Mouse (Mus musculus) hindbrain, embryonic 16.5 days (tissue): ENCODE measurements at regions not wholly inside any gene's neighbourhood (a gene's known extent, or its start where the extent isn't known, plus 50 kb on each side); places are given as distances from the start of the nearest gene placed in this dataset.
A peak's percentile ranks its signal among the peaks of the same experiment; 100 is the strongest.

Experiments used
- ATAC-seq: fragments of 200-750 bp; cut with Nextera tagmentation; 2 replicates; pipeline ENCODE4 v1.8.0; 2017; ENCODE audit warnings: moderate TSS enrichment, moderate library complexity
- H3K27ac ChIP-seq: fragments of 300-500 bp; sonication (generic); 2 replicates; pipeline ENCODE4 v1.5.1; 2014; ENCODE audit warnings: low read depth, mild to moderate bottlenecking, control low read depth, low read length, moderate library complexity
- H3K27me3 ChIP-seq: fragments of 300-500 bp; sonication (generic); replicated peaks from 2 replicates; pipeline ENCODE4 v1.6.1; 2014; ENCODE audit warnings: low read length; ENCODE audit not compliant: control insufficient read depth, insufficient read depth
- H3K36me3 ChIP-seq: fragments of 300-500 bp; sonication (generic); 2 replicates; pipeline ENCODE4 v1.6.1; 2014; ENCODE audit warnings: mild to moderate bottlenecking, low read length, moderate library complexity, mixed read lengths; ENCODE audit not compliant: control insufficient read depth, insufficient read depth
- H3K4me1 ChIP-seq: fragments of 300-500 bp; sonication (generic); 2 replicates; pipeline ENCODE4 v1.6.1; 2014; ENCODE audit warnings: low read depth, low read length; ENCODE audit not compliant: control insufficient read depth, insufficient read depth
- H3K4me2 ChIP-seq: fragments of 300-500 bp; sonication (generic); 2 replicates; pipeline ENCODE4 v1.6.1; 2014; ENCODE audit warnings: mild to moderate bottlenecking, low read length, control low read depth, moderate library complexity
- H3K4me3 ChIP-seq: fragments of 300-500 bp; sonication (generic); 2 replicates; pipeline ENCODE4 v1.5.1; 2014; ENCODE audit warnings: mild to moderate bottlenecking, low read length, control low read depth, moderate library complexity
- H3K9ac ChIP-seq: fragments of 300-500 bp; sonication (generic); 2 replicates; pipeline ENCODE4 v1.6.1; 2014; ENCODE audit warnings: low read depth, mild to moderate bottlenecking, control low read depth, low read length, moderate library complexity
- H3K9me3 ChIP-seq: fragments of 300-500 bp; sonication (generic); 2 replicates; pipeline ENCODE4 v1.6.1; 2014; ENCODE audit warnings: mild to moderate bottlenecking, low read length, moderate library complexity; ENCODE audit not compliant: control insufficient read depth
- WGBS: fragments of 180-500 bp; shearing (Covaris S2); extraction: QIAGEN DNeasy Blood & Tissue Kit; methylation state at CpG from one replicate; pipeline ENCODE4 v1.1.7; 2014; 5-methylcytosine and 5-hydroxymethylcytosine counted together

GRCm38 (mm10) chr11:55974224-55974875 lies 66.5 kb downstream of the Nmur2 start:
- Histone ChIP-seq H3K9me3 (no peaks in the 10 kb centered on the region), H3K27ac (peak overlapping the region; percentile 13; the same call in 1 of the 2 replicates), H3K27me3 (no peaks in the 10 kb centered on the region), H3K4me2 (peak overlapping the region; percentile 8; the same call in 1 of the 2 replicates), H3K4me1 (peaks cover 6% of the 10 kb centered on the region), H3K36me3 (no peaks in the 10 kb centered on the region), H3K9ac (no peak overlapping the region), H3K4me3 (no peak overlapping the region)
- WGBS = 51% methylated on average over 10 of the region's 10 CpGs
- peak; percentile 87 for ATAC-seq

DNA sequence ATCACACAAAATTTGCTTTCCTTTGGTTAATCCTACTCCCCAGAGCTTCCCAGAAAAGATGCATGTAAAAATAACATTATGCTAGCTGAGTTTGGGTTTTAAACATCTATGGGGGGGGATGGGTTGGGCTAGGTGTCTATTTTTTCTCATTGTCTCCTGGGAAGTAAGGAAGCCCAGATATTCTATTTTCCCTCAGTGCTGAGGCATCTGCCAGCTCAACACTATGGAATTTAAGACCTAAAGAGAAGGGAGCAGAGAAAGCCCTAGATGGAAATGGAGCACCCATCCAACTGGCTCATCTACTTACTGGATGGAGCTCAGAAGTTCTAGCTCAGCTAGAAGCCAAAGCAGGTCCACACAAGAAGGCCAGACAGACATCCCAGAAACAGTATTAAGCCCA lies 74.2 kb downstream of the Nmur2 start:
- H3K36me3 ChIP-seq = no peaks in the 10 kb centered on the region
- H3K27me3 ChIP-seq = no peaks in the 10 kb centered on the region
- H3K4me3 ChIP-seq = no peak overlapping the region

DNA sequence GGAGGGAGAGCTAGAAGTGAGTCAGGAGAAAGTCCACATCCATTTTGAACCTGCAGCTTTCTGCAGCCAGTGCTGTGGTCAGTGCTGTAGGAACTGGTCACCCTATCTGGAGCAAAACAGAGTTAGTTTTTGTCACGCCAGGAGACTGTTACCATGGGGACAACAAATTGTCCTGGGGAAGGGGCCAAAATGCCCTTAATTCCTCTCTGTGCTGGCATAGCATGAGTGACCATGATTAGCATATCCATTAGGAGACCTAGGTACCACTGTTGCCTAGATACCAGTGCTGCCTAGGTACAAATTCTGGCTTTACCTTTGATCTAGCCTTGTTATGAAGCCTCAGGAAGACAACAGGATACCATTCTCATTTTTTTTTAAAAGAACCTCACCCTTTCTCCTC lies 82.4 kb downstream of the Nmur2 start:
- 9% methylated on average over 1 of the region's 1 CpGs for WGBS
- Histone ChIP-seq H3K27ac (no peak overlapping the region), H3K36me3 (no peaks in the 10 kb centered on the region), H3K4me3 (no peak overlapping the region), H3K9ac (no peak overlapping the region), H3K9me3 (no peaks in the 10 kb centered on the region), H3K4me1 (no peaks in the 10 kb centered on the region), H3K4me2 (no peak overlapping the region), H3K27me3 (no peaks in the 10 kb centered on the region)
- ATAC-seq = peak; percentile 73

More for the DNA sequence above, 74.2 kb downstream of the Nmur2 start:
- no peaks in the 10 kb centered on the region for H3K4me1 ChIP-seq
- no peak for ATAC-seq
- H3K9ac ChIP-seq = no peak overlapping the region
- H3K27ac ChIP-seq = no peak overlapping the region
- H3K4me2 ChIP-seq = no peak overlapping the region
- H3K9me3 ChIP-seq = no peaks in the 10 kb centered on the region

GRCm38 (mm10) chr11:55957355-55957754 lies 83.5 kb downstream of the Nmur2 start:
- H3K27ac ChIP-seq = no peak overlapping the region

DNA sequence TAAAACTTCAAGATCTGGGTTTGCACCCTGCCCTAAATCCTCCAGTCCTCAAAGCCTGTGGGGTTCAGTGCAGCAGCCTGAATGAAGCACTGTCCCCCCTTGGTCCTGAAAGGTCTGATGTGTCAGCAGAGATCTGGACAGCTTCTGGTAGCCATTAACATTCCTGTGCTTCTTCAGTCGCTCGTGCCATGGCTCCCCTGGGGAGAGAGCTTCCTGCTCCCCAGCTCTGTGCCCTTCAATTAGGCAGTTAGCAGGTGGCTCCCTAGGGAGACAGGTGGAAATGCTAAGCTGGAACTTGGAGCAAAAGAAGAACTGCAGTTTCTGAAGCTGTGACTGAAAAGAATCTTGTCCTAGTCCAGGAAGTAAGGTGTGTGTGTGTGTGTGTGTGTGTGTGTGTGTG lies 87.1 kb downstream of the Nmur2 start:
- H3K36me3 ChIP-seq = no peaks in the 10 kb centered on the region
- no peaks in the 10 kb centered on the region for H3K9me3 ChIP-seq
- ATAC-seq = no peak
- H3K9ac ChIP-seq = no peak overlapping the region
- no peaks in the 10 kb centered on the region for H3K4me1 ChIP-seq
- no peak overlapping the region for H3K27ac ChIP-seq
- no peak overlapping the region for H3K4me2 ChIP-seq
- 6% methylated on average over 2 of the region's 2 CpGs for WGBS
- H3K27me3 ChIP-seq = no peaks in the 10 kb centered on the region
- H3K4me3 ChIP-seq = no peak overlapping the region

More at GRCm38 (mm10) chr11:55957355-55957754, 83.5 kb downstream of the Nmur2 start:
- WGBS = 54% methylated on average over 2 of the region's 2 CpGs
- Histone ChIP-seq H3K9ac (no peak overlapping the region), H3K4me1 (no peaks in the 10 kb centered on the region), H3K4me3 (no peak overlapping the region), H3K4me2 (no peak overlapping the region), H3K9me3 (no peaks in the 10 kb centered on the region), H3K27me3 (no peaks in the 10 kb centered on the region), H3K36me3 (no peaks in the 10 kb centered on the region)
- no peak for ATAC-seq

DNA sequence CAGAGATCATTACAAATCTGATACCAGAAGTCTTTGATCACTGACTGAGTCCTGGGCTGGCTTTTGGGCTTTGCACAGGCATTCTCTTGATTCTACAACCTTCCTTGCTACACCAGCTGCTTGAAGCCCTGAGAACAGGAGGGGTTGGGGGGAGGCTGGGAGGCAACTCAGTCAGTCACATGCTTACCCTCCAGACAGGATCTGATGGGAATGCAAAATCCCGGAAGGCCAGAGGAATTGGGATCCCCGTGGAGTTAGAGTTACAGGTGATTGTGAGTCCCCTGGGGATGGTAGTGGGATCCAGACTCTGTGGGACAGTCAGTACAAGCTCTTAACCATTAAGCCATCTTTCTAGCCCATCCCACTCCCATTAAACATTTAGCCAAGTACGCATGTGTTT lies 91.2 kb downstream of the Nmur2 start:
- ATAC-seq = no peak
- no peaks in the 10 kb centered on the region for H3K9me3 ChIP-seq
- H3K4me2 ChIP-seq = no peak overlapping the region
- H3K4me1 ChIP-seq = no peaks in the 10 kb centered on the region
- no peaks in the 10 kb centered on the region for H3K27me3 ChIP-seq
- no peaks in the 10 kb centered on the region for H3K36me3 ChIP-seq
- WGBS = 80% methylated on average over 3 of the region's 3 CpGs
- no peak overlapping the region for H3K27ac ChIP-seq
- no peak overlapping the region for H3K9ac ChIP-seq
- H3K4me3 ChIP-seq = no peak overlapping the region

DNA sequence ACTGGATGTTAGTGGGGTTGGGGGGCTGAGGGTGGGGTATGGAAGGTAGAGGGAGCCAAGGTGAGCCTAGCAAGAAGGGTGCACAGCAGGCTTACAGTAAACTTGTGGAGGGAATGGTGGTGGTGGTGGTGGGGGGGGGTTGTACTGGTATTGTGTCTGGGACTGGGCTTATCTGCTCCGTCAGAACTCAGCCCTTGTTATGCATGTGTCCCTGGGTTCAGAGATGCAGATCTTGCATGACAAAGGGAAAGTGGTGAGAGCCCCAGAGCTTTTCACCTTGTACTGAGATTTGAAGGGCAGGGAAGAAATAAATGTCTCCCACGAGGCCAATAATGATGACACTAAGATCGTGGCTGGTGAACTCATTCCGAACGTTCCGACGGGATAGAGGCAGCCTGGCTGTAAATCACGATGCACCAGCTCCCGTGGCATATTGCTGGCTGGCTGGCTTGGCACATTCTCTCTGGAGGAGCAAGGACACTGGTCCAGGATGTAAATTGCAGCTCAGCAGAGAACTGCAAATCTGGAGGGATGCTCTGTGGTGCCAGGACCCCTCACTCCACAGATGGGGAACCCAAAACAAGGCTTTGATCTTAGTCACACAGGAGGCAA lies 94.1 kb downstream of the Nmur2 start:
- H3K4me2 ChIP-seq = no peak overlapping the region
- H3K36me3 ChIP-seq = no peaks in the 10 kb centered on the region
- 14% methylated on average over 9 of the region's 9 CpGs for WGBS
- no peak for ATAC-seq
- no peak overlapping the region for H3K4me3 ChIP-seq
- H3K27ac ChIP-seq = no peak overlapping the region
- no peaks in the 10 kb centered on the region for H3K9me3 ChIP-seq
- no peaks in the 10 kb centered on the region for H3K4me1 ChIP-seq
- no peaks in the 10 kb centered on the region for H3K27me3 ChIP-seq
- H3K9ac ChIP-seq = no peak overlapping the region

DNA sequence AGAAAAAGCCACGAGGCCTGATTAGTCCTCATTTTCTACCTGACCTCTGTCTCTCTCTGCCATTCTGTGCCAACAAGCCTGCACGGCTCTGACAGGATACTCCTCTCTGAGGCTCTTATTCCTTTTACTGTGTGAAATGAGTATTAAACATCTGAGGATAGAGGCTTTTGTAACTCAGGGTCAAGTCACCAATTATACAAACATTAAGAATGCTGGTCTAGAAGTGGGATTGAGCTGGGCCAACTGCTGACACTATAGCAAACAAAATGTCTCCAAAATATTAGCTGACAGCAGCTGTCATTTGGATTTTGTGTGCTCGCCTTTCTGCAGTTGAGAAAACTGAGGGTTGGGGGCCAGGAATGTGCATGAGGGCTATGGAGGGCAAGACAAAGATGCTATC lies 94.8 kb downstream of the Nmur2 start:
- Histone ChIP-seq H3K27me3 (no peaks in the 10 kb centered on the region), H3K9ac (no peak overlapping the region), H3K27ac (no peak overlapping the region), H3K9me3 (no peaks in the 10 kb centered on the region), H3K36me3 (no peaks in the 10 kb centered on the region), H3K4me1 (no peaks in the 10 kb centered on the region), H3K4me3 (no peak overlapping the region), H3K4me2 (no peak overlapping the region)
- 63% methylated on average over 3 of the region's 3 CpGs for WGBS
- ATAC-seq = no peak

- Histone ChIP-seq H3K27ac (no peak overlapping the region), H3K9me3 (no peaks in the 10 kb centered on the region), H3K27me3 (no peaks in the 10 kb centered on the region), H3K36me3 (no peaks in the 10 kb centered on the region; the same call in 1 of the 2 replicates), H3K4me3 (no peak overlapping the region), H3K9ac (no peak overlapping the region), H3K4me2 (no peak overlapping the region), H3K4me1 (no peaks in the 10 kb centered on the region)
- 97% methylated on average over 2 of the region's 2 CpGs for WGBS
- ATAC-seq = no peak
Observed at GRCm38 (mm10) chr11:55939983-55940382, 100.8 kb downstream of the Nmur2 start.
